Mouse (Mus musculus) adrenal gland (tissue): ENCODE measurements around the gene Zfp422.
"Not testable (repeated sequence)": the region's sequence is repeated elsewhere in the genome, so short reads cannot be mapped to it uniquely, and the experiment has no call there.

ENCODE experiments used
- intact Hi-C: fragments of 180-260 bp; cut with DNase I; formaldehyde crosslinking; loops from one replicate; pipeline ENCODE4 v1.15.1; 2025
- microRNA-seq, 2 experiments: library from miRNA; unstranded; fragments of <30 nt; microRNA quantifications; one replicate each; pipeline ENCODE4; 2019

The Zfp422 gene

GRCm38 (mm10) chr6:116615719-116616118 is 13.1 kb downstream of the Zfp422 start:
- intact Hi-C loops, result no loop called here

DNA sequence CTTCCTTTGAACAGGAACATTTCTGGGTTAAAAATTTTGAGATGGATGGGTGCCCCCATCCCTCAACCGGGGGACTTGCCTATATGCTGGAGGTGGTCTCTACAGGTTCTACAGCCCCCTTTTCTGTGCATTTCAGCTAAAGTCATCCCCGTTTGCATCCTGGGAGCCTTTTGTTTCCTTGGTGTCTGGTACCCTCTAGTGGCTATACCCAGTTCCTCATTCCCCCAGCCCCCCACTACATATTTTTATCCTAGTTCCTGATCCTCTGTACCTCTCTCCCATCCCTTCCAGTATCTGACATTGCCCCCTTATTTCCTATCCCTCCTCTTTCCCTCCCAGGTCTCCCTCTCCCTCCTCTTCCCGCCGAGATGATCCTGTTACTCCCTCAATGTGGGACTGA is 21.6 kb downstream of the Zfp422 start:
- intact Hi-C loops, result no loop called here

DNA sequence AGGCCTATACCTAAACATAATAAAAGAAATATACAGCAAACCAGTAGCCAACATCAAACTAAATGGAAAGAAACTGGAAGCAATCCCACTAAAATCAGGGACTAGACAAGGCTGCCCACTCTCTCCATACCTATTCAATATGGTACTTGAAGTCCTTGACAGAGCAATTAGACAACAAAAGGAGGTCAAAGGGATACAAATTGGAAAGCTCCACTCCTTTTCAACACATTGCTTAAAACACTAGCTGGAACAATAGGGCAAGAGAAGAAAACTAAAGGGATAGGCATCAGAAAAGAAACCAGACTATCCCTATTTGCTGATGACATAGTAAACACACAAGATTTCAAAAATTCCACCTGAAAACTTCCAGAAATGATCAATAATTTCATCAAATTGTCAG is 27.8 kb downstream of the Zfp422 start:
- intact Hi-C loops, result not testable (repeated sequence)

DNA sequence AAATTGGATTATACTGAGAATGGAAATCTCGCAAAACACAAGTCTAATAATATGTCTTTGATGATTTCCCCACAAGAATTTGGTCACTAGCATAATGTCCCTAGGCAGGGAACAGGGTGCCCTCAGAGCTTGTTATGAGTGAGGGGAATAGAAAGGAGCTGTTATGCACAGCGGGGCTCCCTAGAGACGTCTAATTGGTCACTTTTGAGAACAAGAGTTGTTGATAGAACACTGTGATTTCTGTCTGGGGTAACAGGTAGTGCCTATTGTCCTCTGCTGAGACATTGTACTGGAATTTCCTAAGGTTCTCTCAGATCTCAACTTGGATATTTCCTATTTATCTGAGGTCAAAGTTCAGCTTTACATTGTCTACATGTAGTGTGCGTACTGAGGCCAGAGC is 44.7 kb downstream of the Zfp422 start, which contains the start of gene Olfr215:
Olfr215 (minus strand) TSS at position 101 of the 400 bp plus-strand sequence.
- intact Hi-C loops, result no loop called here

Small RNAs within 50 kb of the gene (microRNA-seq; reads per million reads assigned to microRNA genes)
- 0.23 to 0.99 reads per million in 2 experiments for gene Mir7043
